Mouse (Mus musculus) megakaryocyte-erythroid progenitor cell, adult 5-6 weeks (primary cell): Measurements from ENCODE around the gene 2010111I01Rik. TPM values are rescaled to one million over a fixed set of nuclear protein-coding genes. Genes with fewer than 3 reads are reported as not detected.

Experiments
- ATAC-seq: replicated peaks from 2 replicates; pipeline ENCODE4 v1.8.0; 2016; ENCODE audit warnings: mild to moderate bottlenecking, inconsistent platforms; ENCODE audit not compliant: severe bottlenecking, poor library complexity, low FRiP score, low TSS enrichment
- total RNA-seq, 2 experiments: library from RNA; stranded (forward) in 1 of 2; stranded (reverse) in 1 of 2; fragments of 200-1000, 215-1000 nt in 1 of 2; fragments of >200 nt in 1 of 2; fragmentation: Nextera tagmentation in 1 of 2; gene quantifications; 2 replicates each; pipeline ENCODE4 v1.2.3; 2014 to 2017

2010111I01Rik gene
- total RNA-seq, 2 experiments from 2014 or later: 32.7 to 50.7 TPM

DNA sequence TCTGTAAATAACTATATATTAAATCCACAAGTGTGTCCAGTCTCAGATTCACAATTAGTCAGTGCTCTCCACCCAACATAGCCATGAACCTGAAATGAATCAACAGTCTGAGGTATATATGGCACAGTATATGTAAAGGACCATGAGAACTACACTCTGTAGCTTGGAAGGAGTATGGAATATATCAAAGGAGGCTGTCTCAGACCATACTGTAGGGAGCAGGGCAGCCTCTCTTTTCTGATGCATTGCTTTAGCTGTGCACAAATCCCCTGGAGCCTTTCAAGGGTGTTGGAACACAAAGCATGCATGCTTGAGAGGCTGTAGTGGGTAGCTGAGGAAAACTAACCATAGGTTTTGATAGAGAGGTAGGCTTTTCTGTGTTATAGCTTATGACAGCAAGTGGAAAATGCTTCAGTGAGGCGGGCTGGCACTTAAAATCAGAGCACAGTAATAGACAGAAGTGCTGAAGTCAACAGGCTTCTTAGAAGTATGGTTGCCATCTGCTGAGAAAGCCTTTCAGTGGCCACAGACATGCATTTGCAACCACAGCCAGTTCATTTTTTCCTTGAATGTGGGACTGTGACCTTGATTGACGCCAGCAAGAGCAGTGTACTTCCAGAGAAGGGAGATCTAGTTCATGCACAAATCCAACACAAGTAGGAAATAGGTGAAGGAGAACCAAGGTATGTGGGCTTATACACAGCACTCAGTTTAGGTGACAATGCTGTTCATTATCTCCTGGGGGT lies 45.8 kb downstream of the 2010111I01Rik start:
- no peak for ATAC-seq

DNA sequence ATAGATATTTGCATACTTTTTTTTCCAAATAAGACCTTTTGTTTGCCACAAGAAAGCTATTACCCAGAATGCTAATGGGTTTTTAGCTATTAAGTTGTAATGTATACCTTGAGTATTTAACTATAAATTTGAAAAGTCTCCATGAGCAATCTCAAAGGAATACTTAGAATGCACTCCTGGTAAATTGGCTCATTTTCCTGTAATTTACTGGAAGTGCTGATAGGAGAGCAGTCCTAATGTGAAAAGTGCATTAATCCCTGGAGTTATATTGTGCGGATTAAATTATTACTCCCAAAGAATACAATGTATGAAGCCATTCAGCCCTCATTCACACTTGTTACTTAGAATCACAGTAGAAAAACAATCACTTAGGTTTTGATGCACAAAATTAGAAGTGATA lies 49.7 kb downstream of the 2010111I01Rik start:
- ATAC-seq: no peak

DNA sequence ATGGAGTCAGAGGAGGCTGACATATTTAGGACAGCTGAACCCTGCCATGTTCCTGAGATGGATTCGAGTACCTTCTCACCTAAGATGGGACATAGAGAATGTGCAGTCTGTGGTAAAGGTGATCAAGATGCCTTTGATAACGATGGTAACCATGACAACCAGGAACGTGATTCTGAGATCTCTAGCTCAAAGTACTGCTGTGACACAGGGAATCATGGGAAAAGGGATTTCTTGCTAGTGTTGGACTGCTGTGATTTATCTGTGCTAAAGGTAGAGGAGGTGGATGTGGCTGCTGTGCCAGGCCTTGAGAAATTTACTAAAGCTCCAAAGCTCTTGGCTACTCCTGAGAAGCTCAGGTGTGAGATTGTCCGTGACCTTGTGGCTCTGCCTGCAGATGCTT lies 50.7 kb downstream of the 2010111I01Rik start:
- no peak for ATAC-seq

DNA sequence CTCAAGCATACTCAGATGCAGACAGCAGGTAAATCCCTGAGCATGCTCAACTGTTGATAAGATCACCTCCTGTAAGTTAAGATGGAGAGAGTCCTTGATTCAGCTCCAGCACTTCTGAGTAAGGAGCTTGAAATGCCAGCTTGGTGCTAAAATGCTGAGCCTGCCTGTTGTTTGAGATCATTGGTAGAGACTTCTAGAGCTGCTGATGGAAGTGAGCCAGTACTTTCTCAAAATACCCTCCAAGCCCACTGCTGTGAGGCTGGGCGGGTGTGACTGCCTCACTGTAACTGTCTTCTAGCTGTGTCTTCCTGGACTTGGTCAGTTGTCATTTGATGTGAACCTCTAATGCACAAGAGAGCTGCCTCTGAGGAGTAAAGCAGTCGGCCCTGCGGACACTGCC lies 51.4 kb downstream of the 2010111I01Rik start:
- ATAC-seq: no peak

DNA sequence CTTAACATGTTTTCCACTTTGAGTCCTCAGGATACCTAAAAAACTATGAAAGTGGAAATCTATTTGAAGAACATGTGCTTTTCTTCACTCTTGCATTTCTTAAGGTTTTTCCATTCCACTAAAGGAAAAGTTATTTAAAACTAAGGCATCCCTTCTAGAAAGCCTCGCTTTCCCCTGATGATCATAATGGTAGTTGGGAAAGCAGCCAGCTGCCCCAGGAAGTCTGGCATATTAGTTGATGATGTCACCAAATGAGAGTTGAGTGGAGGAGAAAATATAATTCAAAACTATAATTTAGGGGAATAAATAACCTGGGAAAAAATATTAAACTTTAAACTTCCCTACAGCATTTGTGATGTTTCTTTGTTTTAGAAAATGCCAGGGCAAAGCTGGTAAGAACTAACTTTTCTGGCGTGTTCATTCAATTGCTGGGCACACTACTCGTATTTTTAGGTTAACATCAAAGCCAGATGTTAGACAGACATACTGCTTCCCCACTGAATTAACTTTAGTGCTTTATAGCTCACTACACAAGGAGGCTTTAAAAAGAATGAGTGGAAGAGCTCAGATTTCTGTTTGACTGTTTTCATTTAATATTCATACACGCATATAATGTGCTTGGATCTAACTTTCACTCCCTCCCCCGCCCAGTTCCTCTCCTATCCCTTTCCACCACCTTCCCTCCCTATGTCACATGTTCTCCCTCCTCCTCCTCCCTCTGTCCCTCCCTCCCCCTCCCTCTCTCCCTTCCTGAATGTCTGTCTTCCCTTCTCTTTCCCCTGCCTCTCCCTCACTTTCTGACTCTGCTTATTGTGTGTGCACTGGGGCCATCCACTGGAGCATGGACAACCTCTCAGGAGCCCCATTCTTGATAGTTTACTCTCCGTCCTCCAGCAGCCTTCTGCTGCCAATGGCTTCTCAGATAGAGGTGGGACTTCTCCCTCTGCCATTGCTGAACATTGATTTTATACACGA lies 58.8 kb downstream of the 2010111I01Rik start:
- no peak for ATAC-seq

DNA sequence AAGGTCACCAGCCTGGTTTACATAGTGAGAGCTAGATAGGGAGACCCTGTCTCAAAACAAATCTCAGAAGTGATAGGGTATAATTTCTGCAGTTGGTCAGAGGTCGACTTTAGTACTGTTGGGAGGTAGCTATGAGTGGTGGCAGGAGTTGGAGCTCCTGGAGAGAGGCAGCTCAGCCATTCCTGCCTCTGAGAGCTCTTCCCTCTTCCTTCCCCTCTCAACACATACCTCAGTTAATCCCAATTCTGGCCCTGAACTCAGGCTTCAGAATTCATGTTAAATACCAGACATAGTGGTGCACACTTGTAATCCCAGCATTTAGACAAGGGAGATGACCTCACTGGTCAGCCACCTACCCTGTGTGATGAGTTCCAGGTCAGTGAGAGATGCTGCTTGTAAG lies 65.3 kb downstream of the 2010111I01Rik start:
- ATAC-seq: no peak

DNA sequence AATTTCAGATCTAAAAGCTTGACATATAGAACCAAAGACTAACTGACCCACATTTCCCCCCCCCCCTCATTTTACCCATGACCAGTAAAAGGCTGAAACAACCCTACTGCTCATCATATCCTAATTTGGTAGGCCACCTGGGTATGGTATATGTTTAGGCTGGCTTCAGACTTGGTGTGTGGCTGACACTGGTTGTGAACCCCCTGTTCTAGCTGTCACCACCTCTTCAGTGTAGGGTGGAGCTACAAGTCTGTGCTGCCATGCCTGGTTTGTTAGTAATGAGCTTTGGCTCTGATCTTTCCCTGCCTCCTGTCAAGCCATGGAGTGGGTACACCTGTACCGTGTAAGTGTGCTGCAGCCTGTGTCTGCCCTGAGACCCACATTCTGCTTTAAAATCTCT lies 66.6 kb downstream of the 2010111I01Rik start:
- no peak for ATAC-seq

DNA sequence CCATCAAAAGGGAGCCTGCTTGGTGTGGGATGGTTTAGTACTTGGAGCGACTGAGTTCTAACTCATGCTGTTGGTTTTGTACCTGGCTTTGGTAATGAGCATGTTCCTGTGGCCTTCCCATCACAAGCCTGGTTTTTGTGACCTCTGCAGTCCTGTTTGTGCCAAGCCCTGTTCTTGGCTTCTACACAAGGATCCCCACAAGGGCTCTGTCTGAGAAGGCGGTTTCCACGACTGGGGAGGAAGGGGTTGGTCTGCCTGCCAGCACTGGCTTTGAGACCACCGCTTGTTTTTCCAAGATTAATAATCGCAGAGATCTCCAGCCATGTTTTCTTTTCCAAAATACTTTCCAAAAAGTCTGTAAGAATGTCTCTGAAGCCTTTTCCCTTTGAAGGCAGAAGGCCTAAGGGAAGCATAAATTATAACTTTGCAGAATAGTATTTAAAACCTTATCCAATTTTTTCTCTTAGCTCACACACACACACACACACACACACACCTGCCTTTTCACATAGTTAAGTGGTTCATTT lies 67.7 kb downstream of the 2010111I01Rik start:
- no peak for ATAC-seq

DNA sequence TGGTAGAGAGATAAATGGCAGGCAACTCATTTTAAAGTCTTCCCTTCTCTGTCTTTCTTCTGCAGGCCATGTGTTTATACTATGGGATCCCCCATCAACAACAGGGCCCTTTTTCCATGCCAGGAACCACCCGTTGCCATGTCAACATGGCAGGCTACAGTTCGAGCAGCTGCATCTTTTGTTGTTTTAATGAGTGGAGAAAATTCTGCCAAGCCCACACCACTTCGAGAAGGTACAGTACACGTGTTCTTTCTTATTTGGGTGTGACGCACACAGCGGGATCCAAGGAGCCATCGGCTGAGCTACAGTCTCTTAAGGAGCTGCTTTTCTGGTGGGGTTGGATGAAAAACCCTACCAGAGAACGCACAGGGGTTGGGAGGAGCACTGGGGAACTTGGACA lies 68.3 kb downstream of the 2010111I01Rik start:
- ATAC-seq: no peak

DNA sequence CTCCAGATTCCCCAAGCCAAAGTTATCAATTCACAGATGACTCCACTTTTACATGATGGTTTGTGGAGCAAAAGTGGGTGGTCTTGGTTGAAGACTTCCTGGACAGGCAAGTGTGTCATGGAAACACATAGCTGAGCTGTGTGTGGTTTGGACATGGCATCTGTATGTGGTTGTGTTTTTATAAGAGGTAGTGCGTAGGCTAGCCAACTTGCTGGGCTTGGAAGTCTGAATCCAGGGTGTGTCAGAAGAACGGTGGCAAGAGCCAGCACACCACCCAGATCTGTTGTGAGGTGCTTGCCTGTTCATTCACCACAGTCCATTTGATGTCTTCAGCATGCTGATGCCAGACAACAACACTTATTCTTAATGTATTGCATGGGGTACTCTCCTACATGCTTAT lies 68.7 kb downstream of the 2010111I01Rik start:
- ATAC-seq: no peak

DNA sequence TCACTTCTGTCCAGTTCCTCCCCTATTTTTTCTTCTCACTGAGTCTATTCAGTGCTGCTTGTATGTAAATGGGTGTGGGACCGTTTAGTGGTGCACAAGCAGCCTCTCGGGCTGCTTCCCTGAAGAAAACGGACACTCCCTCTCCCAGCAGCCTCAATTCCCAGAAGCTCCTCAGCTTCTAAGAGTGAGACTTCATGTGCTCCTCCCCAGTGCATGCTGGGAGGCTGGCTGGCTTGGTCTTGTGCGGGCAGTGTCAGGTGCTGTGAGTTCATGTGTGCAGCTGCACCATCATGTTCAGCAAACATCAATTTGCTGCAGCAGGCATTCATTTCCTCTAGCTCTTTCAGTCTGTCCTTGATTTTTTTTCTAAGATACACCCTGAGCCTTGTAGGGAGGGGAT lies 70.0 kb downstream of the 2010111I01Rik start:
- no peak for ATAC-seq

DNA sequence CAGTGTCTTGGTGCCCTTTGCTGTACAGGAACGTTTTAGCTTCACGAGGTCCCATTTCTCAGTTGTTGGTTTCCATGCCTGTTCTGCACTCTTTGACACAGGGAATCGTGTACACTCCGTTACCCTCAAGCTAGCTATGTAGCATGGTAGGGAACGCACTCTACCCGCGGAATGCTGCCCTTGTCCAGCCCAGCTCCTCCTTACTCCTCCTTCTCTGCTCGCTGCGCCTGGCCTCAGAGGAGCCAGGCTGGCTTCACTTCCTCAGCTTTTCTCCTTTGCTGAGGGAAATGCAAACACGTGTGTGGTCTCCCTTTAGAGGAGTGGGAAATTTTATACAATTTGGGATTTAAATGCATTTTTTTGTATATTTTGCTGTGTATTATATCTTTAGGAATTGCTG lies 73.2 kb downstream of the 2010111I01Rik start:
- ATAC-seq: no peak

DNA sequence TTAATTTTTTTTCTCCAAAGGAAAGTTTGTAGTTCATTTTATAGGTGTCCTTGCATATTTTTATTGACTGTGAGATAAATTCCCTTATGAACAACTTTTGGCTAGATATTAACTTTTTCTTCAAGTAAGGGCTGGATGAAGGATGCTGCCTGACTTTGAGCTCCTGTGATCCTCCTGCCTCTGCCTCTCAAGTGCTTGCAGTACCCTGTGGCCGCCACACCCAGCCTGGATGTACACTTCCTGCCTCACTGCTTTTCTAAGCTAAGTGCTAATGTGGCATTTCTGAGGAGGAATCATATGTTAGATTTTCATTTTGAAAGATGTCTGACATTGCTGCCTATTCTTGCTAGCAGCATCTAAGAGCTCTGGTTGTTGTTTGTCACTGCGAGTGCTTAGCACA lies 73.7 kb downstream of the 2010111I01Rik start:
- ATAC-seq: 0 out of 2 replicates have a peak, but pooled peaks have one; percentile 52

DNA sequence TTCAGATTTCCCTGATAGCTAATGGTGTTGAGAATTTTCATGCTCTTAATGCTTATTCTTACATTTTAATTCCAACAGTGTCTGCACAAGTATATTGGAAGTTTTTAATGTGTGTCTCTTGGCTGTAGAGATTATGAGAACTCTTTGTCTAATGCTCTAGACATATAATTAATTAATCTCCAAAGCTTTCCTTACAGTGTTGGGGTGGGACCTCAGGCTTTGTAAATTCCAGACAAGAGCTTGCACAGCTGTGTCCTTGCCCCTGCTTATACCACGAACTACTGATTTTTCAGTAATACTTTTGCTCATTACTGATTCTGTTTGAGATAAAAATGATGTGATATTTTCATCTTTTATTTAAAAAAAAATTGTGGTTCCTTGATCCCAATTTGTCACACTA lies 74.2 kb downstream of the 2010111I01Rik start:
- ATAC-seq: no peak

DNA sequence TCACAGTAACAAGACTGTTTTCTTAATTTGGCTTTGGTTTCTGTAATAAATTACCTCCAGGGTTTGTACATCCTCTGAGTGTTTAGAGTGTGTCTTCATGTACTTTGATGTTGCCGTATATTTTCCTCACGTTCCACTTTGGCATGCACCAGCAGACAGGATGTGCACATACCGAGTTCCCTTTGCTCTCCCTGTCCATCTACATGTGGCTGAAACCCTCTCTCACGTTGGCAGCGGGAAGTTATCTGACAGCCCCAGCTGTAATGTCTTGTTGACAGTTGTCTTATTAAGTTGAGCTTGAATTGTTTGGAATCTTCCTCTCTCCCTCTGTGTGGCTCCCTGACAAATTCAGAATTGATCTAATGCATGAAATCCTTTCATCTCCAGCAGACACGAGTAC lies 74.6 kb downstream of the 2010111I01Rik start:
- ATAC-seq: no peak

DNA sequence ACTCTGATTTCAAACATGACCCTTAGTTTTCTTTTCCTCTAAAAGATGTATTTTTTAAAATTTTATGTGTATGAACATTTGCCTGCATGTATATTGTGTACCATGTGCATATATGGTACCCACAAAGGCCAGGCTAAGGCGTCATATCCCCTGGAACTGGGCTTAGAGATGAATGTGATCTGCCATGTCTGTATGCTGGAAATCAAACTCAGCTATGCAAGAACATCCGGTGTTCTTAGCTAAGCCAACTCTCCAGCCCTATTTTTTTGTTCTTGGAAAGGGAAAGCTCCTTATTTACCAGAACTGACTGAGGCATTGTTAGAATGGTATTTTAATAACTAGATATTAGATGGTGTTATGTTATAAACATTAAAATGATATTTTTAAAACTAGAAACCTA lies 75.2 kb downstream of the 2010111I01Rik start:
- ATAC-seq: no peak

DNA sequence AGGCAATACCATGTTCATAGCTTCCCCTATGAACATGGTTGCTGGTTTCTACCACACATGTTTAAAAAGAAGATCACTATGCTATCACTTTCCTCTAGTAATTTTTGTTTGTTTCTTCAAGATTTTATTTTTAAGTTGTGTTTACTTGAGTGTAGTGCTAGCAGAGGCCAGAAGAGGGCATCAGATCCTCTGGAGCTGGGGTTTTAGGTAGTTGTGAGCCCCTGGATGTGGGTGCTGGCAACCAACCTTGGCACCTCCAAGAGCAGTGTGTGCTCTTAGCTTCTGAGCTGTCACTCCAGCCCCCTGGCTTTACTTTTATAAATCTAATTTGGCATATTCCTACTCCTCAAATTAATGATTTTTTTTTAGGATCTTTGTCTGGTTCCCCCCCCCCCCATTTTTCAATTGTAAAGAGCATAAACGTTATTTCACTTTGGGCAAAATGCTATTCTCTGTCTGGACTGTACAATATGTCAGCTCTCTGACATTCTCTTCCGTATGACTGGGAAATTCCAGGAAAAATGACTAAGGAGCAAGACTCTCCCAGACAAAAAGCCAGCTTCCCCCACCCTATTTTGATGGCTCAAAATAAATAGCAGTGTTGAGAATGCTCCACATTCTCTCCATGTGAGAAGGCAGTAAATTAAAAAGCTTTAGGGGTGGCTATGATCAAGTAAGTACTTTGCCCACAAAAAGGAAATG lies 81.0 kb downstream of the 2010111I01Rik start:
- no peak for ATAC-seq

DNA sequence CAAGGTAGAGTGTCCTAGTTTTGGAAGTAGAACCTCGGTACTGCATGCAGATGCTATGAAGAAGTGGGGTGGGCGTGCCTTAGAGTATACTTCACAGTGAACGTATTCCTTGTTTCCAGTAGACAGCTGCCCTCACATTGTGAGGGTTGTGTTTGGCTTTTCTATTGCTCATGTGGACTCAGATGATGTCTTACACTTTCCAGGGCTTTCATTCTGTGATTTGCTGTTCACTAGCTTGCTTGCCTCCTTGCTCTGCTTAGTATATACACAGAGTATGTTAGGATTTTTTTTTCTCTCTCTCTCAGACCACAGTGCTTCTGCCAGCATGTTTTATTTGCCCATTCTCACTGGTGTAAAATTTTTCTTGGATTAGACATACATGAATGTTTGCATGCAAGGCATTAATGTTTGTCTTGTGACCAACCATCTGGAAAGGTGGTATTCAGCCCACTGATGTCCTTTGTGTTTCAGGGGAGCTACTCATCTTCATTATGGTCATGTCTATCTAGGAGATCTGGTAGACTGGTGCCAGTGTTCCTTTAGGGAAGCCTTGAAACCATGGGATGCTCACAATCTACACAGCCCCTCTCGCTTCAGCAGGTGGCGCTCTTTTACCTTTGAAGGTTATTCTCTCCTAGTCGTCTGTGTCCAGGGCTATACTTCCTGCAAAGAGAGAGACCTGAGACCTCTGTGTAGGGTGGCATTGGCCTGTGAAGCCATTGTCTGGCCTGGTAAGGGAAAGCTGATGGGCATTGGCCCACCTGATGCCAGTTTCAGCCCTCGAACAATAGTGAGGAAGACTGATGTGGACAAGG lies 81.7 kb downstream of the 2010111I01Rik start:
- ATAC-seq: peak; percentile 59

DNA sequence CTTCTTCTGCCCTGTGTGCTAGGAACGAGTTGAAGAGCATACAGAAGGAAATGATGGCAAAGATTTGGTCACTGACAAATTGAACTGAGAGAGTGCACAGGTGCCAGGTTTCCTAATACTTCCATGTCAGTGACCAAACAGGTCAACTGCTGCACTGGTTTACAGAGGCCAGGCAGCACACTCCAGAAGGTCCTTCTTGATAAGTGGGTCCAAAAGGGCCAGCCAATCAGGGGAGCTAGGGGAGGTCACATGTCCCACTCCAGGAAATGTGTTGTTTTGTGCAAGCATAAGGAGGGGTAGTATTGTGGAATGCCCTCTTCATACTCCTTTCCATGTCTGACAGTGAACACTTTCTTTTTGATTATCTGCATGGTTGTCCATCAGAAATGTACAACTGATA lies 99.0 kb downstream of the 2010111I01Rik start:
- ATAC-seq: peak; percentile 83
